Mouse (Mus musculus) gastrocnemius, adult 18-20 months (tissue): Measurements from ENCODE around the gene Atp6ap2. TPM values are rescaled to one million over a fixed set of nuclear protein-coding genes. Genes with fewer than 3 reads are reported as not detected.

ENCODE experiments used
- total RNA-seq, 2 experiments: library from RNA; stranded (reverse); gene quantifications; 2 replicates each; pipeline ENCODE4 v1.2.3; 2021

Gene Atp6ap2
- total RNA-seq, 2 experiments from 2014 or later, result 12.3 to 17.3 TPM

Other genes starting within 250 kb of the Atp6ap2 start
- gene 1810030O07Rik, start 85.9 kb downstream of the Atp6ap2 start, total RNA-seq, result 1 to 10 TPM; 6.1 to 9.1 TPM
- gene Med14, start 174.3 kb downstream of the Atp6ap2 start, total RNA-seq, result 10 to 100 TPM; 22.4 to 25.2 TPM